Mouse (Mus musculus): ENCODE measurements at regions not wholly inside any gene's neighbourhood (a gene's known extent, or its start where the extent isn't known, plus 50 kb on each side); places are given as distances from the start of the nearest gene placed in this dataset.

DNA sequence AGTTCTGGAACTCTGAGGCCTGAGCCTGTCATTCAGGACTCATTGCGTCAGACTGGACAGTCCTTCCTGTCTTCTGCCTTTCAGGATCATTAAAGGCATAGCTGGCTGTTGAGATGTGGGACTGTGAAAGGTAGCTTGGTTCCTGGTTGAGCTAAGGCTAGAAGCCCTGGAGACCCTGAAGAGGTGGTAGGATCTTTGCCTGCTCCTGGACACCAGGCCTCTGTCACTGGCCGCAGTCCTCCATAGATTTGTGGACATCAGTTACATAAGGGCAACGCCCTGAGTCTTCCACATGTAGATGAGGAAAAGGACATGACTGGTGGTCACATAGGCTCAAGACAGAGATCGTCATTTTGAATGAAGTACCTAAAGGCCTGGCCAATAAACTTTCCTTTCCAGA is 127.9 kb downstream of the Opa1 start:
- no peak for ATAC-seq (ENCODE audit: low FRiP score)
- no peak for DNase-seq (ENCODE audit: low spot score)
- Histone ChIP-seq H3K9ac (ENCODE audit: low read depth, low read length) (no peak overlapping the region), H3K4me3 (ENCODE audit: low read depth, low read length) (no peak overlapping the region), H3K27ac (ENCODE audit: low read depth, low read length) (no peak overlapping the region), H3K36me3 (ENCODE audit: control insufficient read depth, insufficient read depth, low read length) (no peaks in the 10 kb centered on the region), H3K27me3 (ENCODE audit: control insufficient read depth, insufficient read depth, low read length) (peaks cover 46% of the 10 kb centered on the region), H3K4me1 (replicated peaks; ENCODE audit: control insufficient read depth, insufficient read depth, low read length) (no peaks in the 10 kb centered on the region), H3K4me2 (replicated peaks; ENCODE audit: low read depth, low read length) (no peak overlapping the region; the same call in 1 of the 2 replicates), H3K9me3 (ENCODE audit: control insufficient read depth, low read length) (no peaks in the 10 kb centered on the region)
- 95% methylated on average over 4 of the region's 4 CpGs for WGBS

DNA sequence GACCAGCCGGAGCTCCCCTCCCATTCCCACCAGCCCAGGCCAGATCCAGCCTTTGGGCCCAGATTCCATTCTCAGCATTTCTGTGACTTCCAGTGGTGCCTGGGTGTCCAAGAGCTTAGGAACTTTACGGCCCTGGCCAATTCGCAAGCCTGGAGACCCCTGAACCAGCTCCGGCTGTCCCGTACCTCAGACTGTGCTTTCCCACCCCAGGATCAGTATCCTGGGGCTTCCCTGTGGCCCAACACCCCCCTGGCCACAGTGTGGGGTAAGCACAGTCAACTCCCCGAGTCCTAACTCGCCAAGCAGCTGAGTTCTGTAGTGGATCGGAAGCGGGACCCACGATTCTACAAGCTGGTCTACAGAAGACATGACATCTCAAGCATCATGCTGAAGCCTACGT is 128.5 kb downstream of the Opa1 start:
- Histone ChIP-seq H3K9ac (ENCODE audit: low read depth, low read length) (no peak overlapping the region), H3K4me1 (replicated peaks; ENCODE audit: control insufficient read depth, insufficient read depth, low read length) (no peaks in the 10 kb centered on the region), H3K9me3 (ENCODE audit: control insufficient read depth, low read length) (no peaks in the 10 kb centered on the region), H3K36me3 (ENCODE audit: control insufficient read depth, insufficient read depth, low read length) (no peaks in the 10 kb centered on the region), H3K27me3 (ENCODE audit: control insufficient read depth, insufficient read depth, low read length) (peaks cover 52% of the 10 kb centered on the region), H3K4me2 (replicated peaks; ENCODE audit: low read depth, low read length) (no peak overlapping the region), H3K4me3 (ENCODE audit: low read depth, low read length) (no peak overlapping the region), H3K27ac (ENCODE audit: low read depth, low read length) (no peak overlapping the region)
- 94% methylated on average over 11 of the region's 11 CpGs for WGBS
- ATAC-seq (ENCODE audit: low FRiP score) (no peak), DNase-seq (ENCODE audit: low spot score) (no peak)

DNA sequence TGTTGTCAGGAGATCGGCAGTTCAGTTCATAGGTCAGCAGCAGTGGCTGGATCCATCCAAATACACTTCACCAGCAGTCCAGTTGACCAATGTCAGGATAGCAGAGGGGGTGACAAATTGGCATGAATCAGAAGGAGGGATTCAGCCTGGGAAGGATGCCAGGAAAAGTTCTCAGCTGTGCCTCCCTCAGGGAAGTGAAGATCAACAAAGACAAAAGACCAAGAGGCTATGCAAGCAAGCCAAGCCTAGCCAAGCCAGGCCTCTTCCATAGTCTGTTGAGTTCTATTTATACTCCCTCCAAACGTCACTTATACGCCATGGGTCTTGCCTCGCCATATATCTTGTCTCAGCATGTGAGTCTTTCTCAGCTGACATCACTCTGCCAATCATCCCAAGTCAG is 129.9 kb downstream of the Opa1 start:
- Histone ChIP-seq H3K27me3 (ENCODE audit: control insufficient read depth, insufficient read depth, low read length) (peaks cover 64% of the 10 kb centered on the region), H3K9ac (ENCODE audit: low read depth, low read length) (no peak overlapping the region), H3K9me3 (ENCODE audit: control insufficient read depth, low read length) (no peaks in the 10 kb centered on the region), H3K4me1 (replicated peaks; ENCODE audit: control insufficient read depth, insufficient read depth, low read length) (no peaks in the 10 kb centered on the region), H3K4me3 (ENCODE audit: low read depth, low read length) (no peak overlapping the region), H3K36me3 (ENCODE audit: control insufficient read depth, insufficient read depth, low read length) (no peaks in the 10 kb centered on the region), H3K4me2 (replicated peaks; ENCODE audit: low read depth, low read length) (no peak overlapping the region), H3K27ac (ENCODE audit: low read depth, low read length) (no peak overlapping the region)
- DNase-seq (ENCODE audit: low spot score) = no peak
- no peak for ATAC-seq (ENCODE audit: low FRiP score)
- 92% methylated on average over 4 of the region's 4 CpGs for WGBS

DNA sequence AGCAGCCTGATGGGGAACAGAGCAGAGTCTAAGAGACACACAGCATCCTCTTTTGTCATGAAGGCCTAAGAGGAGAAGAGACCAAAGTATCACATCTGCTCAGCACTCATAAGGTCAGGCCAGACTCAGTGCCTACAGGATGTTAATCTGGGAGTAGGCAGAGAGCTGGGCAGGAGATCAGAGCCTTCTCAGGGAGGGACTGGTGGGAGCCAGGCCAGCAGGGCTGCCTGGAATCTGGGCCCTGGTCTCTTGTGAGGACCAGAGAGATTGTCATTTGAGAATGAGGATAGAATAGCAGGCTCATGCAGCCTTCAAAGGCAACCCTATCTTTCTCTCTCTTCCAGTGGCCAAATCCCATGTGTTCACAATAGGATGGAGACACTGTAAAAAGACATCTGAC is 132.3 kb downstream of the Opa1 start:
- Histone ChIP-seq H3K9me3 (ENCODE audit: control insufficient read depth, low read length) (no peaks in the 10 kb centered on the region), H3K4me1 (replicated peaks; ENCODE audit: control insufficient read depth, insufficient read depth, low read length) (no peaks in the 10 kb centered on the region), H3K4me2 (replicated peaks; ENCODE audit: low read depth, low read length) (no peak overlapping the region), H3K9ac (ENCODE audit: low read depth, low read length) (no peak overlapping the region), H3K27me3 (ENCODE audit: control insufficient read depth, insufficient read depth, low read length) (peaks cover 75% of the 10 kb centered on the region), H3K27ac (ENCODE audit: low read depth, low read length) (no peak overlapping the region), H3K4me3 (ENCODE audit: low read depth, low read length) (no peak overlapping the region), H3K36me3 (ENCODE audit: control insufficient read depth, insufficient read depth, low read length) (no peaks in the 10 kb centered on the region)
- ATAC-seq (ENCODE audit: low FRiP score) (no peak), DNase-seq (ENCODE audit: low spot score) (no peak)

DNA sequence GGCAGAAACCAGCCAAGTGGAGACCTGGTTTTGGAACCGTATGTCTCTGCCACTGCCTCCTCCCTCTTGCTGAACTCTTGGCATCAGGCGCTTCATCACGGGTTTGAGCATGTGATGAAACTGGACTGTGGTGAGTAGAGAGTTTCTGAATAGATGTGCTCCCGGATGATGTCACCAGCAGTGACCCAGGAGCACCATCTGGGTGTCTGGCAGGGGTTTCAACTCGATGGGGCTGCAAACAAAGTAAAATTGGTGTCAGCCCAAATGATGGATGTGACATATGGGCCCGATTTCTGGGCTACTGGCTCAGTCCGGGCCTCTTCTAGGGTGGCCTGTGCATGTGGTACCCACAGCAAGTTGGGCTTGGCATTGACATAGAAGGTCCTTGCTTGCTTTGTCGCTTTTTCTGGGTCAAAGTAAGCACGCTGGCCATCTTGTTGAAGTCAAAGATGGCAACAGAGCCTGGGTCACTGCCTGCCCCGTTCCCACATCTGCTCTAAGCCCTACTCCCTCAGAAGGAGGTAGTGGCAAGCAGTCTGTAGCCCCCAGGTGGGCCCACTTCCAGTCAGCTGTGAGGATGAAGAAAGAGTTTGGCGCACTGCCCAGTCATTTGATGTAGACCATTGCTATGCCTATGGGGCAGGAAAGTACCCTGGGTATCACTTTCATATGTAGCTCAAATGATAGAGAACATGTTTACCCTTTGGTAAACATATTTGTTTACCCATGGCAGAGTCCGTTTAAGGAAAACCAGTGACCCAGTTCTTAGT is 133.0 kb downstream of the Opa1 start:
- H3K4me2 ChIP-seq (replicated peaks; ENCODE audit: low read depth, low read length) = no peak overlapping the region
- H3K4me1 ChIP-seq (replicated peaks; ENCODE audit: control insufficient read depth, insufficient read depth, low read length) = no peaks in the 10 kb centered on the region
- H3K4me3 ChIP-seq (ENCODE audit: low read depth, low read length) = no peak overlapping the region
- H3K36me3 ChIP-seq (ENCODE audit: control insufficient read depth, insufficient read depth, low read length) = no peaks in the 10 kb centered on the region
- no peak for ATAC-seq (ENCODE audit: low FRiP score)
- DNase-seq (ENCODE audit: low spot score) = no peak
- H3K27me3 ChIP-seq (ENCODE audit: control insufficient read depth, insufficient read depth, low read length) = peaks cover 75% of the 10 kb centered on the region
- H3K9me3 ChIP-seq (ENCODE audit: control insufficient read depth, low read length) = no peaks in the 10 kb centered on the region
- H3K27ac ChIP-seq (ENCODE audit: low read depth, low read length) = no peak overlapping the region
- 82% methylated on average over 12 of the region's 12 CpGs for WGBS
- no peak overlapping the region for H3K9ac ChIP-seq (ENCODE audit: low read depth, low read length)

DNA sequence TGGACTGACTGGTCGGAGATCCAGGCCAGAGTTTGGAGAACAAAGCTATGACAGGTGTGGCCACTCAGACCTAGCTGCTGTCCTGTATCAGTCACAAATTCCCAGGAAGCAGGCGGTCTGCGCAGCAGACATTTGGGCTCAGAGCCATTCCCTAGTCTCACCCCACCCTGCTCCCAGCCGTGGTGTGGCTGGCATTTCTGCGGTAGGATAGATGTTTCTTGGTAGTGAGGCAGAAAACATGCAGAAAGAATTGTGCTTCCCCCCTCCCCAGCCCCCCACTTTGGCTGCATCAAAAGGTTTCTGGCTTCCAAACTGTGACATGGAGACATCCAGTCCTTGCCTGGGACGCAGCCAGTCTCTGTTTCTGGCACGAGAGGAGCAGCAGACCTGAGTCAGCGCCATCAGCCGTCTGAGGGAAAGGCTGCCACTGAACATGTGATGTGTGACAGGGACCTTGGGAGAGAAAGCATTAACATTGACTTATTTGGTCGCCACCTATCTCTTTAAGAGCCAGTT is 135.5 kb downstream of the Opa1 start:
- H3K4me2 ChIP-seq (replicated peaks; ENCODE audit: low read depth, low read length) = no peak overlapping the region
- no peak for DNase-seq (ENCODE audit: low spot score)
- no peak overlapping the region for H3K4me3 ChIP-seq (ENCODE audit: low read depth, low read length)
- H3K9ac ChIP-seq (ENCODE audit: low read depth, low read length) = no peak overlapping the region
- H3K9me3 ChIP-seq (ENCODE audit: control insufficient read depth, low read length) = no peaks in the 10 kb centered on the region
- H3K36me3 ChIP-seq (ENCODE audit: control insufficient read depth, insufficient read depth, low read length) = no peaks in the 10 kb centered on the region
- WGBS = 79% methylated on average over 10 of the region's 10 CpGs
- no peak overlapping the region for H3K27ac ChIP-seq (ENCODE audit: low read depth, low read length)
- H3K27me3 ChIP-seq (ENCODE audit: control insufficient read depth, insufficient read depth, low read length) = peaks cover 82% of the 10 kb centered on the region
- H3K4me1 ChIP-seq (replicated peaks; ENCODE audit: control insufficient read depth, insufficient read depth, low read length) = no peaks in the 10 kb centered on the region
- no peak for ATAC-seq (ENCODE audit: low FRiP score)

DNA sequence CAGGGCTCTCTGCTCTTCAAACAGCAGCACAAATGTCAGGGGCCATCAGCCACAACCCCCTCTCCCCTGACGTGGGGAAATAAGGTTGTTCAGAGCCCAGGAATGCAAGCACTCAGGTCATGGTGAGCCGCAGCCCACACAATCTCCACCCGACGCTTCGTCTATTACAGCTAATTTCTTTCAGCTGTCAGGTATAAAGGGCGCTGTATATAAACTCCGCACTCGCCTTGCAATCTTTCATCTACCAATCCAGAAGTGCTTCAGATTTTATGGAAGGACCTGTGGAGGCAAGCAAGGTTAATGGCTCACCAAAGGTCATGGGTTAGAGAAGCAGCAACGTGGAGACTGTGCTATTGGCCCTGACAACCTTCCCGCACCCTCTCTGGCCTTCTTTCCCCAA is 139.8 kb downstream of the Opa1 start:
- DNase-seq (ENCODE audit: low spot score) = no peak
- WGBS = 53% methylated on average over 10 of the region's 10 CpGs
- H3K4me2 ChIP-seq (replicated peaks; ENCODE audit: low read depth, low read length) = no peak overlapping the region
- peaks cover 4% of the 10 kb centered on the region; the same call in 1 of the 2 replicates for H3K4me1 ChIP-seq (replicated peaks; ENCODE audit: control insufficient read depth, insufficient read depth, low read length)
- ATAC-seq (ENCODE audit: low FRiP score) = no peak
- no peak overlapping the region for H3K27ac ChIP-seq (ENCODE audit: low read depth, low read length)
- no peaks in the 10 kb centered on the region for H3K36me3 ChIP-seq (ENCODE audit: control insufficient read depth, insufficient read depth, low read length)
- H3K27me3 ChIP-seq (ENCODE audit: control insufficient read depth, insufficient read depth, low read length) = peaks cover 84% of the 10 kb centered on the region
- no peaks in the 10 kb centered on the region for H3K9me3 ChIP-seq (ENCODE audit: control insufficient read depth, low read length)
- H3K4me3 ChIP-seq (ENCODE audit: low read depth, low read length) = no peak overlapping the region
- no peak overlapping the region for H3K9ac ChIP-seq (ENCODE audit: low read depth, low read length)

DNA sequence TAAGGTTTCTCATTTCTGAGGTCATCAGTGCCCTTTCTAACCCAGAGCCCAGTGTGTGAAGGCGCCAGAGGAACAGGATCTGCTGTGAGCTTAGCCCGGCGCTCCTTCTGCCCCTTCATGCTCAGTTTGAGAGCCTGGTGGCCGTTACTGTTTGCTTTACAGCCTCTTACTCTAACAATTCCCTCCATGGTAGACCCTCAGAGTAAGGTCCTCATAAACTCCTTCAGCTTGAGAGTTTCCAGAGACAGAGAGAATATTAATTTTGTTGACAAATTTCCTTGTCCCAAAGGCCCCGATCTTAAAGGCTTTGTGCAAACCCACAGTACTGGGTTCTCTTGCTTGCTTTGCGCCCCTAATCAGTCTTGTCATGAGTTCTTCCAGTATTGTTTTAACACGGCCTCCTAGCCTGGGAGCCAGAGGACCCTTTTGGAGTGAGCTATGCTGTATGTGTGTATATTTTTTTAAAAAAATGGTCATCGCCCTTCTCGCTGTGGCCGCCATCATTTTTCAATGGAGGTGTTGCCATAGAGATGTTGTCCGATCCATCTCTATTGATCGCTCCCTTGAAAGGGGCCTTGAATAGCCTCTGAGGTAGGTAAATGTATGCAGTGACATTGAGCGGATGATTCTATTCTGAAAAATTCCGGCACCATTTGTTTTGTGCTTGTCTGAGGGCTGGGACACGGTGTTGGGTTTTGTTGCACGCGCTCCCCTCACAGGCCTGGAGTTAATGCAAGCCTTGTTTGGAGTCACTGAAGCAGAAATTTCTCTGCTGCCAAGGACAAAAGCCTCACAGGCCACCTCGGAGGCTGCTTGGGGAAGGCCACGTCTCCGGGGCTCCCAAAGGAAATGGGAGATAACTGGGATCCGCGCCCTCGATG is 140.7 kb downstream of the Opa1 start:
- Histone ChIP-seq H3K4me3 (ENCODE audit: low read depth, low read length) (no peak overlapping the region), H3K36me3 (ENCODE audit: control insufficient read depth, insufficient read depth, low read length) (no peaks in the 10 kb centered on the region), H3K9ac (ENCODE audit: low read depth, low read length) (no peak overlapping the region), H3K4me1 (replicated peaks; ENCODE audit: control insufficient read depth, insufficient read depth, low read length) (peaks cover 4% of the 10 kb centered on the region; the same call in 1 of the 2 replicates), H3K27ac (ENCODE audit: low read depth, low read length) (peak overlapping the region; percentile 4; the same call in 1 of the 2 replicates), H3K27me3 (ENCODE audit: control insufficient read depth, insufficient read depth, low read length) (peaks cover 82% of the 10 kb centered on the region), H3K9me3 (ENCODE audit: control insufficient read depth, low read length) (no peaks in the 10 kb centered on the region), H3K4me2 (replicated peaks; ENCODE audit: low read depth, low read length) (no peak overlapping the region)
- ATAC-seq (ENCODE audit: low FRiP score) = peak; percentile 93
- WGBS = 34% methylated on average over 23 of the region's 23 CpGs
- peak; percentile 83 for DNase-seq (ENCODE audit: low spot score)
